7 mouse cellular contexts compared by ENCODE assay signal in genomic region chr2:19665841-19666240, GRCm38 (mm10). TPM values are rescaled to one million over a fixed set of nuclear protein-coding genes. Genes with fewer than 3 reads are reported as not detected.
A peak's percentile ranks its signal among the peaks of the same experiment; 100 is the strongest.
DNase-seq lines count a peak whose midpoint lies in the region; ATAC-seq and TF ChIP-seq lines count a peak whose summit lies in the region.

No protein-coding gene starts in this region.

- no peaks in the 10 kb centered on the region for H3K36me3 ChIP-seq in kidney, adult 2 months (ENCODE audit: control insufficient read depth, insufficient read depth, low read length)

- H3K27ac ChIP-seq in embryonic fibroblast, embryonic 13.5 days (ENCODE audit: insufficient read depth, low read length) = 0 out of 2 replicates have a peak overlapping the region, but pooled peaks have one; percentile 49
- no peak overlapping the region for H3K27ac ChIP-seq in kidney, adult 2 months (ENCODE audit: insufficient read depth, low read depth, low read length)
- no peak overlapping the region for H3K27ac ChIP-seq in cerebellum, adult 2 months (ENCODE audit: insufficient read depth, low read length)

- peak; percentile 85 for ATAC-seq in megakaryocyte progenitor cell, adult 5-6 weeks (replicated peaks; ENCODE audit: poor library complexity)

- H3K4me3 ChIP-seq in embryonic fibroblast, embryonic 13.5 days (ENCODE audit: insufficient read depth, low read length) = no peak overlapping the region
- no peak overlapping the region for H3K4me3 ChIP-seq in kidney, adult 2 months (ENCODE audit: insufficient read depth, low read depth, low read length)
- H3K4me3 ChIP-seq in cerebellum, adult 2 months (replicated peaks; ENCODE audit: insufficient read depth, low read depth, low read length) = no peak overlapping the region

- TF ChIP-seq CTCF in embryonic fibroblast, embryonic 13.5 days (IDR thresholded peaks at IDR 0.05; ENCODE audit: borderline replicate concordance, insufficient read depth, low read length) = no peak
- no peak for TF ChIP-seq CTCF in kidney, adult 2 months (conservative IDR thresholded peaks at IDR 0.05; ENCODE audit: insufficient read depth, insufficient read length, low read depth, low read length)
- no peak for TF ChIP-seq CTCF in cerebellum, adult 2 months (IDR thresholded peaks at IDR 0.05; ENCODE audit: borderline replicate concordance, insufficient read depth, low read depth, low read length)

- peaks cover 18% of the 10 kb centered on the region for H3K4me1 ChIP-seq in embryonic fibroblast, embryonic 13.5 days (ENCODE audit: control insufficient read depth, insufficient read depth, low read length)
- no peaks in the 10 kb centered on the region for H3K4me1 ChIP-seq in kidney, adult 2 months (ENCODE audit: control insufficient read depth, insufficient read depth, low read length)
- H3K4me1 ChIP-seq in cerebellum, adult 2 months (ENCODE audit: control insufficient read depth, insufficient read depth, low read length) = no peaks in the 10 kb centered on the region

- peak; percentile 85 for DNase-seq in T-cell, adult 2 months (ENCODE audit: low spot score)
- DNase-seq in kidney, adult 2 months = peak; percentile 73
- no peak for DNase-seq in cerebellum, adult 2 months
- DNase-seq in frontal cortex, postnatal 14 days (ENCODE audit: low spot score in 2 of 2) = no peak
- no peak for DNase-seq in urinary bladder, adult 2 months (ENCODE audit: low spot score)

- no peaks in the 10 kb centered on the region for H3K27me3 ChIP-seq in kidney, adult 2 months (replicated peaks; ENCODE audit: control insufficient read depth, insufficient read depth, low read length)
- H3K27me3 ChIP-seq in cerebellum, adult 2 months (ENCODE audit: control insufficient read depth, insufficient read depth, low read length) = no peaks in the 10 kb centered on the region

- TF ChIP-seq POLR2A in embryonic fibroblast, embryonic 13.5 days (IDR thresholded peaks at IDR 0.05; ENCODE audit: low read depth, low read length) = no peak
- no peak for TF ChIP-seq POLR2A in kidney, adult 2 months (IDR thresholded peaks at IDR 0.05; ENCODE audit: low read depth, low read length)
- TF ChIP-seq POLR2A in cerebellum, adult 2 months (IDR thresholded peaks at IDR 0.05; ENCODE audit: borderline replicate concordance, insufficient read depth, low read length) = no peak

- WGBS in kidney, adult 2 months = 23% methylated on average over 3 of the region's 3 CpGs
- 65% methylated on average over 3 of the region's 3 CpGs for WGBS in cerebellum, adult 2 months

RNA-seq across cellular contexts. Expression of gene Otud1, which starts 8.3 kb away (rescaled TPM):
- polyA plus RNA-seq in embryonic fibroblast, embryonic 13.5 days (2011; ENCODE audit: insufficient read length, low read depth, missing spikeins) = 3.0 and 3.3 TPM in 2 replicates
- polyA plus RNA-seq in kidney, adult 2 months (2012; rRNA removed) = 5.2 and 6.1 TPM in 2 replicates
- 5.8 and 6.4 TPM in 2 replicates for total RNA-seq in megakaryocyte progenitor cell, adult 5-6 weeks (2015)
- total RNA-seq in megakaryocyte progenitor cell, adult 5-6 weeks (2017) = 3.1 and 3.3 TPM in 2 replicates
- polyA plus RNA-seq in cerebellum, adult 2 months (2012; rRNA removed) = 6.3 and 6.6 TPM in 2 replicates
- 5.6 and 7.7 TPM in 2 replicates for polyA plus RNA-seq in urinary bladder, adult 2 months (2012; rRNA removed)

Comparison
In these comparisons a context has a peak if more than half of its experiments do, and no peak if none do; other contexts are left out.
1. DNase-seq: peak in T-cell, adult 2 months (single experiment) and kidney, adult 2 months (single experiment); none in cerebellum, adult 2 months (0 of 2), frontal cortex, postnatal 14 days (0 of 2) and urinary bladder, adult 2 months (single experiment).